Mouse (Mus musculus) bone marrow, adult 2 months (tissue): ENCODE measurements around the gene Tardbp. TPM values are rescaled to one million over a fixed set of nuclear protein-coding genes. Genes with fewer than 3 reads are reported as not detected.

Experiments used
- H3K27ac ChIP-seq: fragments of 200-500 bp; 2 replicates; pipeline ENCODE4 v1.5.1; 2012; ENCODE audit warnings: low read depth, mild to moderate bottlenecking, control low read depth, inconsistent platforms, low read length; ENCODE audit not compliant: control insufficient read depth, poor library complexity, insufficient read depth
- H3K4me1 ChIP-seq: fragments of 200-500 bp; 2 replicates; pipeline ENCODE4 v1.6.1; 2011; ENCODE audit warnings: low read length; ENCODE audit not compliant: control insufficient read depth, insufficient read depth
- H3K4me3 ChIP-seq: fragments of 200-500 bp; replicated peaks from 2 replicates; pipeline ENCODE3; 2011; ENCODE audit warnings: mild to moderate bottlenecking, low read depth, low read length, control low read depth; ENCODE audit not compliant: control insufficient read depth
- CTCF ChIP-seq: fragments of 200-500 bp; IDR thresholded peaks from 2 replicates; pipeline ENCODE4 v1.5.1; 2011; ENCODE audit warnings: low read length, control low read depth; ENCODE audit not compliant: control insufficient read depth, insufficient read depth
- POLR2A ChIP-seq: fragments of 200-500 bp; IDR thresholded peaks from 2 replicates; pipeline ENCODE4 v1.6.1; 2011; ENCODE audit warnings: low read depth, mild to moderate bottlenecking, control low read depth, low read length, borderline replicate concordance; ENCODE audit not compliant: control insufficient read depth
- WGBS: fragments of 180-500 bp; shearing (Covaris S2); methylation state at CpG from one replicate; pipeline ENCODE4 v1.1.7; 2018; 5-methylcytosine and 5-hydroxymethylcytosine counted together
- polyA plus RNA-seq: library from polyadenylated mRNA; stranded (reverse); fragments of >200 nt; gene quantifications from 2 replicates; pipeline ENCODE4 v1.2.4, GENCODE M21; 2011; ENCODE audit warnings: low replicate concordance; ENCODE audit not compliant: missing spikeins, insufficient read depth, insufficient read length

Gene Tardbp
- polyA plus RNA-seq, 1 experiment = 301 TPM

DNA sequence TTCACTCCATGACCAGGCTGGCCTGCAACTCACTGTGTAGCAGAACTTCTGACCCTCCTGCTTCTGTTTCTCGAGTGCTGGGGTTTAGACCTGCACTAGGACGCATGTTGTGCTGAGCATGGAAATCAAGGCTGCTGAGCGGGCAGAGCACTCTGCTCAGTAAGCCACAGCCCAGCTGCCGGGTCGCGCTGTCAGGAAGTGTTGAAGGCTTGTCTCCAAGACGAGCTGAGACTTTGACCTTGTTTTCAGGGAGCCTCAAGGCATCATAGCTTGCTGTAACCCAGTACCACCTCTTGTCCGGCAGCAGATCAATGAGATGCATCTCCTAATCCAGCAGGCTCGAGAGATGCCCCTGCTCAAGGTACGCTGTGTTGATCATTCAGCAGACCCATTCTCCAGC lies 56.7 kb downstream of the Tardbp start:
- H3K4me1 ChIP-seq = no peaks in the 10 kb centered on the region
- 87% methylated on average over 10 of the region's 10 CpGs for WGBS
- TF ChIP-seq CTCF (no peak), POLR2A (no peak)
- no peak overlapping the region for H3K4me3 ChIP-seq
- no peak overlapping the region for H3K27ac ChIP-seq

DNA sequence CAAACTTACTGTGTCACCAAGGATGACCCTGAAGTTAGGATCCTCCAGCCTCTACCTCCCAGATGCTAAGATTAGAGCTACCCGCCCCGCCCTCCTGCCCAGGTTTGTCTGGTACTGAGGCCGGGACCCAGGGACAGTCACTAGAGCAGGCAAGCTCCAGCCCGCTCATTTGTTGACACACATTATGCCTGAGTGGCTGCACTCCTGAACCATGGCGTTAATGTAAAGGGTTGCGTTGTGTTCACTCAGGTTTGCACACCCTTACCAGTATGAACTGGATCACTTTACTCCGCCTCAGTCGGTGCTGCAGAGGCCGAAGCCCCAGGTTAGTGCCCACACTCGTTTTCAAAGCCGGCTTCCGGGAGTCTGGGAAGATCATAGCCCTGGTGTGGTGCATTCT lies 63.2 kb downstream of the Tardbp start:
- Histone ChIP-seq H3K27ac (no peak overlapping the region), H3K4me3 (no peak overlapping the region), H3K4me1 (no peaks in the 10 kb centered on the region)
- no peak for TF ChIP-seq CTCF
- TF ChIP-seq POLR2A = no peak
- WGBS = 91% methylated on average over 12 of the region's 12 CpGs

DNA sequence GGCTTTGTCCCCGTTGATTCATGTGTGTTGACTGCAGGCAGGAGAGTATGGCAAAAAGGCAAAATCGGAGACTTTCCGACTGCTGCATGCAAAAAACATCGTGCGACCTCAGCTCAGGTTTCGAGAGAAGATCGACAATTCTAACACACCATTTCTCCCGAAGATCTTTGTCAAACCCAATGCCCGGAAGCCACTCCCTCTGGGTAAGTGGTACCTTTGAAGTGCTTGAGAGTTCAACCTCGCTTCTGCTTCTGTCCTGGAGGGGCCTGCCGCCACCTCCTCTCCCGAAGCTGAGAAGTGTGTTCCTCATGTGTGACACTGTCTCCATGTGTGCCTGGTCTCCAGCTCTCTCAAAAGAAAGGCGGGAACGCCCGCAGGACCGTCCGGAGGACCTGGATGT lies 64.1 kb downstream of the Tardbp start:
- no peaks in the 10 kb centered on the region for H3K4me1 ChIP-seq
- H3K4me3 ChIP-seq = no peak overlapping the region
- TF ChIP-seq CTCF = no peak
- TF ChIP-seq POLR2A = no peak
- no peak overlapping the region for H3K27ac ChIP-seq
- 92% methylated on average over 17 of the region's 17 CpGs for WGBS

Other genes with a start within 250 kb of the Tardbp start
- gene Ubiad1, start 182.2 kb downstream of the Tardbp start, polyA plus RNA-seq = 2.0 and 3.2 TPM in 2 replicates
- gene Mtor, start 178.4 kb downstream of the Tardbp start, polyA plus RNA-seq = 4.7 and 11.5 TPM in 2 replicates
- 0.59 and 1.6 TPM in 2 replicates for gene Angptl7, start 126.6 kb downstream of the Tardbp start, polyA plus RNA-seq
- 16.5 and 32.1 TPM in 2 replicates for gene Exosc10, start 68.6 kb downstream of the Tardbp start, polyA plus RNA-seq
- gene Srm, start 35.5 kb downstream of the Tardbp start, polyA plus RNA-seq = 22.7 and 24.6 TPM in 2 replicates
- gene Masp2, start 24.5 kb downstream of the Tardbp start, polyA plus RNA-seq = 2.6 TPM in 1 of 2 replicates, not detected in the other
- not detected in 2 replicates for gene Gm572, start 16.3 kb upstream of the Tardbp start, polyA plus RNA-seq
- 0.81 and 2.7 TPM in 2 replicates for gene Casz1, start 177.4 kb upstream of the Tardbp start, polyA plus RNA-seq